Mouse (Mus musculus) liver, adult 2 months (tissue): ENCODE measurements around the gene Gp1bb.

ENCODE experiments used
- CTCF ChIP-seq: fragments of 200-500 bp; IDR thresholded peaks from 2 replicates; pipeline ENCODE4 v1.5.1; 2011; ENCODE audit warnings: low read depth, low read length, control low read depth
- POLR2A ChIP-seq: fragments of 200-500 bp; IDR thresholded peaks from 2 replicates; pipeline ENCODE4 v1.6.1; 2011; ENCODE audit warnings: low read length, control low read depth; ENCODE audit not compliant: insufficient read depth; ENCODE audit errors: extremely low read depth

DNA sequence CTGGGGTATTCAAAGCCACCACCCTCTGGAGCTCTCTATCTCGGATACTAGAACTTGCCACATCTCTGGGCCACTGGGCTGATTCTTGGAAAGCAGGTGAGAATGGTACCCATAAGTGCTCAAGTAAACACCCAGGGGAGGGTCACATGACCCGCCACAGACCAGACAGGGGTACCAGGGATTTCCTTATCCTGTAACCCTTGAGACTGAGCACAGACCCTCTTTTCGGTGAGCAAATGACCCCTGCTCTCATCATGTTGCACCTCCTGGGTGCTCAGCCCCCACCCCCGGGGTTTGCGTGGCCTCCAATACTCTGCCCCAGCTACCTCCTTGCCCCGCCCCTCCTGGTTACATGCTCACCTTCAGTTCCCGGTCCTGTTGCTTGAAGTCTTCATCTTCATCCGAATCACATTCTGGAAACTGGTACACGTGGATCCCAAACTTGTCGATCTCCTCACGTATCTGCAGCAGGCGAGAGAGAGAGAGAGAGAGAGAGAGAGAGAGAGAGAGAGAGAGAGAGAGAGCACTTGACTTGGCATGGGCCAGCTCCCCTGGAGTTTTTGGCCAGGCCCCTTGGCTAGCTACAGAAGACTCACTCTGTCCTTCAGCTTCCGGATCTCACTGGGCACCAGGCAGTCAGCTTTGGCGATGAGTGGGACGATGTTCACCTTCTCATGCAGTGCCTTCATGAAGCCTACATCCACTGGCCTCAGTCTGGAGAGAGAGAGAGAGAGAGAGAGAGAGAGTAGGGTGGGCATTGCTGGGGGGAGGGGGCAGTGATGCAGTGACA, 1.7 kb upstream of the Gp1bb start:
- no peak for TF ChIP-seq CTCF
- TF ChIP-seq POLR2A = no peak
